Mouse (Mus musculus) myocyte (in vitro differentiated cells): Measurements from ENCODE around the gene Lrguk.

ENCODE experiments used
- POLR2A ChIP-seq: IDR thresholded peaks from one replicate; pipeline ENCODE4 v1.6.1; 2011; ENCODE audit warnings: low read depth, mild to moderate bottlenecking, control low read depth, moderate library complexity; ENCODE audit not compliant: insufficient read length
- POLR2AphosphoS2 ChIP-seq: IDR thresholded peaks from one replicate; pipeline ENCODE4 v1.6.1; 2011; ENCODE audit warnings: low read depth, control low read depth; ENCODE audit not compliant: insufficient read length
- TCF12 ChIP-seq: IDR thresholded peaks from one replicate; pipeline ENCODE4 v1.6.1; 2011; ENCODE audit warnings: mild to moderate bottlenecking, control low read depth; ENCODE audit not compliant: poor library complexity, insufficient read depth, severe bottlenecking

DNA sequence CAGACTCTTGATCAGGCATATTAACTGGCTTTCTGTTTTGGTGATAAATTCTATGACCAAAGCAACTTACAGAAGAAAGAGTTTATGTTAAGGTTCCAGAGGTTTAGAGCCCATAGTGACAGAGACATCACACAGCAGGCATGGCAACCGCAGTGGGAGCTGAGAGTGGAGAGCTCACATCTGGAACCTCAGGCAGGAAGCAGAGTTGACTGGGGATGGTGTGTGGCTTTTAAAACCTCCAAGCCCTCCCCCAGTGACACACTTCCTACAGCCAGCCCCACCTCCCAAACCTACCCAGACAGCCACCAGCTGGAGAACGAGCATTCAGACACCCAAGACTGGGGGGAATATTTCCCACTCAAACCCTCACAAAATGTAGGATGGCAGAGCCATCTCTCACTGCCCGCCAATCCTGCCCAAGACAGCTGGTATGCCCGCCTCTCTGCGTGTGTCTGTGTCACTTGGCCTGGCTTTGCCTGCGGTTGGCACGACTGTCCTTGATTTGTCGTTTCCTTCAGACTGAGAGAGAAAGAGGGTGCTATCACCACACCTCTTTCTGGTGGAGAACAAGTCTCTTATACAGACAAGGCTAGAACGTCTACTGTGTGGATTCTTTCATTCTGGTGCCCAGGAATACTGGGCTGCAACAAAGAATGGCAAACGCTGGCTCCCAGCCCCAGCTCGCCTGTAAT lies 12.5 kb downstream of the Lrguk start:
- TF ChIP-seq POLR2A (no peak), POLR2AphosphoS2 (no peak), TCF12 (no peak)
